Mouse (Mus musculus) fat pad, adult 2 months (tissue): Measurements from ENCODE around the gene Cryga.
"Not testable (repeated sequence)": the region's sequence is repeated elsewhere in the genome, so short reads cannot be mapped to it uniquely, and the experiment has no call there.

Experiments used
- DNase-seq: peaks from one replicate; pipeline ENCODE4 v3.0.0-alpha.2; 2011; ENCODE audit warnings: low read depth, low spot score; ENCODE audit errors: extremely low read depth

Gene Cryga

GRCm38 (mm10) chr1:65091566-65091965, 11.6 kb downstream of the Cryga start:
- no peak for DNase-seq

- DNase-seq: no peak
Measured at GRCm38 (mm10) chr1:65090370-65090769, 12.8 kb downstream of the Cryga start.

GRCm38 (mm10) chr1:65088567-65089356, 14.4 kb downstream of the Cryga start:
- no peak for DNase-seq

GRCm38 (mm10) chr1:65082188-65082587, 21.0 kb downstream of the Cryga start, which contains the start of gene Crygb:
TSS of gene Crygb (minus strand) at chr1:65082288.
- no peak for DNase-seq

- DNase-seq: no peak
Measured at GRCm38 (mm10) chr1:65075607-65076006, 27.6 kb downstream of the Cryga start.

GRCm38 (mm10) chr1:65073589-65073988, 29.6 kb downstream of the Cryga start, which contains the start of gene Crygc:
TSS of gene Crygc (minus strand) at chr1:65073689.
- DNase-seq: no peak

GRCm38 (mm10) chr1:65067842-65068241, 35.3 kb downstream of the Cryga start:
- no peak for DNase-seq

GRCm38 (mm10) chr1:65064201-65064600, 39.0 kb downstream of the Cryga start:
- no peak for DNase-seq

GRCm38 (mm10) chr1:65063352-65063751, 39.8 kb downstream of the Cryga start, which contains the start of gene Crygd:
TSS of gene Crygd (minus strand) at chr1:65063452.
- DNase-seq: no peak

- DNase-seq: no peak
Measured at GRCm38 (mm10) chr1:65052140-65052539, 51.0 kb downstream of the Cryga start.

GRCm38 (mm10) chr1:65051696-65052095, 51.5 kb downstream of the Cryga start:
- DNase-seq: no peak

- not testable (repeated sequence) for DNase-seq
Measured at GRCm38 (mm10) chr1:65050952-65051351, 52.2 kb downstream of the Cryga start, which contains the start of gene Cryge. TSS of gene Cryge (minus strand) at chr1:65051149.
